Mouse (Mus musculus) left cerebral cortex, adult 2 months (tissue): ENCODE measurements around the gene Mier2. TPM values are rescaled to one million over a fixed set of nuclear protein-coding genes. Genes with fewer than 3 reads are reported as not detected.

Source experiments
- DNase-seq, 2 experiments: peaks; one replicate each; pipeline ENCODE4 v3.0.0; 2021 to 2022; ENCODE audit warnings: low spot score in 2 of 2, mixed read lengths in 1 of 2; ENCODE audit errors: extremely low spot score in 1 of 2
- H3K27ac ChIP-seq: fragments of 200-600 bp; 2 replicates; pipeline ENCODE4 v1.8.1; 2022
- H3K4me3 ChIP-seq: fragments of 200-600 bp; 2 replicates; pipeline ENCODE4 v1.8.1; 2022
- CTCF ChIP-seq: fragments of 200-600 bp; IDR thresholded peaks from 2 replicates; pipeline ENCODE4 v1.8.1; 2022; ENCODE audit warnings: antibody characterized with exemption, mild to moderate bottlenecking, moderate library complexity
- intact Hi-C: fragments of 180-260 bp; cut with DNase I; formaldehyde crosslinking; loops from one replicate; pipeline ENCODE4 v1.15.1; 2025
- long read RNA-seq, 2 experiments: library from polyadenylated mRNA; stranded (forward); transcript quantifications; one replicate each; pipeline ENCODE4 v2.0.0; 2021; ENCODE audit warnings: borderline mapping rate in 2 of 2
- total RNA-seq, 2 experiments: library from RNA; stranded (reverse); gene quantifications; 2 replicates each; pipeline ENCODE4 v1.2.3; 2021

The Mier2 gene
- total RNA-seq: 10 to 100 TPM; 51.2 to 54.9 TPM
- long read RNA-seq, experiment 1, transcript Mier2-203 (14 exons, 2,676 nt): major isoform, 23 of 70 reads
- long read RNA-seq, experiment 1, partial matches to known transcripts: 1 of 70 reads
- long read RNA-seq, experiment 1, other reads (novel, unspliced or antisense): 45 of 70 reads
- long read RNA-seq, experiment 2, transcript Mier2-203 (14 exons, 2,676 nt): major isoform, 17 of 76 reads
- long read RNA-seq, experiment 2, partial matches to known transcripts: 13 of 76 reads
- long read RNA-seq, experiment 2, other reads (novel, unspliced or antisense): 43 of 76 reads

- H3K4me3 ChIP-seq: peak within 1 kb of the TSS; percentile 92
- intact Hi-C loops: no loop called here
Measured at GRCm38 (mm10) chr10:79554330-79555237, at the start of gene Mier2. TSS of gene Mier2 (minus strand) at chr10:79555199.

GRCm38 (mm10) chr10:79597936-79598230, 42.9 kb upstream of the Mier2 start:
- intact Hi-C loops: loop anchor here (1.0 kb wide), 1 partner anchor 39 kb away; the partner anchor contains the start of gene Shc2
- TF ChIP-seq CTCF: no peak
- DNase-seq: peak; percentile 50
- no peak overlapping the region for H3K4me3 ChIP-seq
- H3K27ac ChIP-seq: peak overlapping the region; percentile 96

More at GRCm38 (mm10) chr10:79554330-79555237, at the start of gene Mier2:
- no peak for TF ChIP-seq CTCF
- H3K27ac ChIP-seq: peak within 1 kb of the TSS; percentile 93
- DNase-seq: peak; percentile 87 to 89

GRCm38 (mm10) chr10:79597051-79597935, 42.3 kb upstream of the Mier2 start:
- peak; percentile 71 to 73 for DNase-seq
- intact Hi-C loops: loop anchor here (1.0 kb wide), 1 partner anchor 40 kb away; the partner anchor contains the start of gene Shc2

GRCm38 (mm10) chr10:79595590-79595929, 40.6 kb upstream of the Mier2 start:
- intact Hi-C loops: loop anchor here (1.0 kb wide), 2 partner anchors 54 to 73 kb away; no protein-coding TSS in a partner anchor
- peak overlapping the region; percentile 96; the same call in 1 of the 2 replicates for H3K27ac ChIP-seq
- no peak for TF ChIP-seq CTCF
- no peak for DNase-seq
- H3K4me3 ChIP-seq: no peak overlapping the region

More at GRCm38 (mm10) chr10:79597051-79597935, 42.3 kb upstream of the Mier2 start:
- Histone ChIP-seq H3K4me3 (no peak overlapping the region), H3K27ac (peak overlapping the region; percentile 96)
- TF ChIP-seq CTCF: no peak

GRCm38 (mm10) chr10:79594872-79595589, 40.0 kb upstream of the Mier2 start:
- no peak overlapping the region for H3K4me3 ChIP-seq
- H3K27ac ChIP-seq: no peak overlapping the region; the same call in 1 of the 2 replicates
- intact Hi-C loops: loop anchor here (1.0 kb wide), 2 partner anchors 54 to 73 kb away; no protein-coding TSS in a partner anchor
- peak; percentile 93 for TF ChIP-seq CTCF
- DNase-seq: peak; percentile 59 to 70

GRCm38 (mm10) chr10:79594111-79594510, 39.1 kb upstream of the Mier2 start:
- no peak overlapping the region for H3K27ac ChIP-seq
- TF ChIP-seq CTCF: no peak
- DNase-seq: no peak
- intact Hi-C loops: no loop called here
- H3K4me3 ChIP-seq: no peak overlapping the region

GRCm38 (mm10) chr10:79590702-79591101, 35.7 kb upstream of the Mier2 start:
- no peak for DNase-seq
- intact Hi-C loops: no loop called here
- Histone ChIP-seq H3K27ac (no peak overlapping the region), H3K4me3 (no peak overlapping the region)
- no peak for TF ChIP-seq CTCF

- no peak for TF ChIP-seq CTCF
- Histone ChIP-seq H3K4me3 (no peak overlapping the region), H3K27ac (no peak overlapping the region)
- intact Hi-C loops: no loop called here
- DNase-seq: peak in 1 of 2 experiments; percentile 5
Measured at GRCm38 (mm10) chr10:79587752-79588126, 32.7 kb upstream of the Mier2 start.

GRCm38 (mm10) chr10:79587061-79587751, 32.2 kb upstream of the Mier2 start, which contains the start of gene Theg:
TSS of gene Theg (minus strand) at chr10:79587331.
- no peak for DNase-seq
- intact Hi-C loops: no loop called here
- Histone ChIP-seq H3K27ac (no peak within 1 kb of the TSS), H3K4me3 (no peak within 1 kb of the TSS)
- no peak for TF ChIP-seq CTCF

GRCm38 (mm10) chr10:79586243-79586642, 31.2 kb upstream of the Mier2 start:
- intact Hi-C loops: no loop called here

More at GRCm38 (mm10) chr10:79586243-79586642, 31.2 kb upstream of the Mier2 start:
- DNase-seq: no peak
- no peak for TF ChIP-seq CTCF
- no peak overlapping the region for H3K27ac ChIP-seq
- no peak overlapping the region for H3K4me3 ChIP-seq
